Mouse (Mus musculus) layer of hippocampus, postnatal 36 days (tissue): Measurements from ENCODE around the gene Kazn. TPM values are rescaled to one million over a fixed set of nuclear protein-coding genes. Genes with fewer than 3 reads are reported as not detected.
A peak's percentile ranks its signal among the peaks of the same experiment; 100 is the strongest.

ENCODE experiments used
- DNase-seq, 2 experiments: peaks; one replicate each; pipeline ENCODE4 v3.0.0; 2022
- total RNA-seq, 2 experiments: library from RNA; stranded (reverse); gene quantifications; 2 replicates each; pipeline ENCODE4 v1.2.3; 2021

Kazn gene
- total RNA-seq, 2 experiments from 2014 or later, result 46.1 to 46.9 TPM

DNA sequence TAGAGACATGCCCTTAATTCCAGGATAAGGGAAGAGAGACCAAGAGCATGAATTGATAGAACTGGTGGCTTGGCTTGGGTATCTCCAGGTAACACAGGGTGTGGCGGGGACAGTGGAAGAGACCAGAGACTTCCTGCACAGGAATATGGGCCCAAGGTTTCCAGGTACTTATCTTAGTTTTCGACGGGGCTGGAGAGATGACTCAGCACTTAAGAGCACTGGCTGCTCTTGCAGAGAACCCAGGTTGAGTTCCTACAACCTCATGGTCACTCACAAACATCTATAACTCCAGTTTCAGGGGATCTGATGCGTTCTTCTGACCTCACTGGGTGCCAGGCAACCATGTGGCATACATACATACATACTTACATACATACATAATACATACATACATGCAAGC, 3.0 kb upstream of the Kazn start:
- DNase-seq, result no peak

DNA sequence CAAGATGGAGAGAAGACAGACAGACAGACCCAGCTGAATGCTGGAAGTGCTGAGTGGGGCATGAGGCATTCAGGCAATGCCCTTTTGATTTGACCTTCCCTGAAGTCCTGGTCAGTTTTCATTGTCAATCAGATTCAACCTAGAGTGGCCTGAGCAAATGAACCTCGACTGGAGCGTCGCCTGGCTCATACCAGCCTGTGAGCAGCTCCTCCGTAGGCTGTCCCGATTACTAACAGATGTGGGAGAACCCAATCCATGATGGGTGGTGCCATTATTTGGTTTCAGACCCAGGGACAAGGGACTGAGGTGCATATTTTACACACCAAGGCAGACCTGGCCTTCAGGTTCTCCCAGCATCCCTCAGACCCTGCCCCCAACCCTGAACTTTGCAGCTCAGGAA, 1.7 kb upstream of the Kazn start:
- DNase-seq, result no peak

- peak; percentile 49 to 52 for DNase-seq
Observed at GRCm38 (mm10) chr4:142238486-142239239, 538 bp downstream of the Kazn start.

- DNase-seq, result no peak
Observed at GRCm38 (mm10) chr4:142238041-142238440, 1.2 kb downstream of the Kazn start.

GRCm38 (mm10) chr4:142236681-142237080, 2.5 kb downstream of the Kazn start:
- no peak for DNase-seq

- DNase-seq, result no peak
Observed at GRCm38 (mm10) chr4:142235426-142235825, 3.8 kb downstream of the Kazn start.

- DNase-seq, result no peak
Observed at GRCm38 (mm10) chr4:142234828-142235227, 4.4 kb downstream of the Kazn start.

DNA sequence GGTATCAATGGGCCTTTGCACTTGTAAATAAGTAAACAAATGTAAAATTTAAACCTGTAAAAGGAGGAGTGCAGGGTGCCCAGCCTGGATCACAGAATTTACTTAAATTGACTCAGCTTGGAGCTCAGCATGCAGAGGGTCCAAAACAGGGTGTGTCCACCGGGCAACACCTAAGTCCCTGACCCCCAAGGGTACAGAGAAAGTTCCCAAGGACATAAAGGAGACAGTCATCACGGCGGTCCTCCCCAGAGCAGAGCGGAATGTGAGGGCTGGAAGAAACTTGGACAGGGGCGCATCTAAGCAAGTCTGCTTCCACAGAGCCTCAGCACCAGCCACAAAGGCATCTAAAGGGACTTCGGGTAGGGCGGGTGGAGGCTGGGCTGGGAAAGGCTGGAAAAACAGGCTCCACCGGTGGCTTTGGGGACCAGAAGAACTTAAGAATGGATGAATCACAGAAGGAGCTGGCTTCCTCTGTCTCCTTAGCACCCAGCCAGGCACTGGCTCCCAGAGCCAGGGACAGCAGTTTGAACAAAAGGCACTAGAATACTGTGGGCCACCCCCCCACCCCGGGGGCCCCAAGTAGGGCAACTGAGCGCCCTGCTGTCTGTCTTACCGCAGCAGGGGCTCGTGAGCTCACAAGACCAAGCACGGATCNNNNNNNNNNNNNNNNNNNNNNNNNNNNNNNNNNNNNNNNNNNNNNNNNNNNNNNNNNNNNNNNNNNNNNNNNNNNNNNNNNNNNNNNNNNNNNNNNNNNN, 10.2 kb downstream of the Kazn start:
- no peak for DNase-seq

GRCm38 (mm10) chr4:142223898-142224645, 15.1 kb downstream of the Kazn start:
- no peak for DNase-seq

DNA sequence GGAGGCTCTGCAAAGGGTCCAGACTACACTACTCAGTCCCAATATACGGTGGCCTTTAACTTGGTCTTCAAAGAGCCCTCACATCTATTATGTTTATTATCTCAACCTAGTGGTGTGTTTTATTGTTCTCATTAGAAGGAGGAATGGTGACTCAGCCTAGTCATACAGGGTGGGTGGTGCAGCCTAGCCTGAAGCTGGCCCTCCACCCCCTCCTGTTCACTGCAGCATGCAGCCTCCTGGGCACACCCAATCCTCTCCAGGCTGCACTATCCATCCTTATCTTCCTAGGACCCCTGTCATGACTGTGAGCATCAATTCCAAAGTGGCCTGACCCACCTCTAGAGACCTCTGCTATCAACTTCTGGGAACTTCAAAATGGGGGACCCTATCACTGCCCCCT, 16.8 kb downstream of the Kazn start:
- DNase-seq, result no peak

- no peak for DNase-seq
Observed at GRCm38 (mm10) chr4:142221757-142222072, 17.5 kb downstream of the Kazn start.

GRCm38 (mm10) chr4:142221025-142221756, 18.0 kb downstream of the Kazn start:
- no peak for DNase-seq

DNA sequence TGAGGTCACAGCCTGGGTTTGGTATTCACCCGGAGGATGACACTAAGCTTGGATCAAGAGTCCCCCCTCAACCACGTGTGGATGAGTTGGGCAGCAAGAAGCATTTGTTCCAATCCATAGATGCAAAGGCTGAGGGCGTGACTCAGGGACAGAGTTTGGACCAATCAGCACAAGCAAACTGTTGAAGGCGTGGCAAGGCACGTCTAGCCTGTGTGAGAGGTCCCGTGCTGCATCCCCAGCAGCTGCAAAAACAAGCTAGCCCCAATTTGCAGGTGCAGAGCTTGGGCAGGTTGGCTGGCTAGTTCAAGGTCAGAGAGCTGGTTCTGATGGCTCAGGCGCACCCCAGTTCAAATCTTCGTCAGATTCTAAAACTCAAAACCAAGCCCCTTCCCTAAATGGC, 20.2 kb downstream of the Kazn start:
- no peak for DNase-seq

GRCm38 (mm10) chr4:142217048-142217447, 22.2 kb downstream of the Kazn start:
- DNase-seq, result no peak

DNA sequence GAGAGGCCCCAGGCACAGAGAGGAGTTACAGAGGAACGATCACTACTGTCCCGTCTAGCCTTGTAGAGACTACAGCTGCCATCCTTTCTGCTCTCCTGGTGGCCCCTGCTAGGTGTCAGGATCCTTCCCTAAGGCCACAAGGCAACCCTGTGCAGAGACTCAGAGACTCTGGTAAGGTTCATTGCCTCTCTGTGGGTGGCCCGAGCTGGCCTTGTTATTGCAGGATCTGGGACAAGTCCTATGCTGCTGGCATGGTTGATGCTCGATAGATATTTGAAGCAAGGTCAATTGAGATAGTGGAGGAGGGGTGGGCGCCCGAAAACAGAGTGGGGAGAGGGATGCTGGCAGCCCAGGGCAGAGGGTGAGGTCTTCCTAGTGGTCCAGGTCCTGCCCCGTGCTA, 23.4 kb downstream of the Kazn start:
- DNase-seq, result no peak

GRCm38 (mm10) chr4:142214532-142214931, 24.7 kb downstream of the Kazn start:
- DNase-seq, result no peak

DNA sequence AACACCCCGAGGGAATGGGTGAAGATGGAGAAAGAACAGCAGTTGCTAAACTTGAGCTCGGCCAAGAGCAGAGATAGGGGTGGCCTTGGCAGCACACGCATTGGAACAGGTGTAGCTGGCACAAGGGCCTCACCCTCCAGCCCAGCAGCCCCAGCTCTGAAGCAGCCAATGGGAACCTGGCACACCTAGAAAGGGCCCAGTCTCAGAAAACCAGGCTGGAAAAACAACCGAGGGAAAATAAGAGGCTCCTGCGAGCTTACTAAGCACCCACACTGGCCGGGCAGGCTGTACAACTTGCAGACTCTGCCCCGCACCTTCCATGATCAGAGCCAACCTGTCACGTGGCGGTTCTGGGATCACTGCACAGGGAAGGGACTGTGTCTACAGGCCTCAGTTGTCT, 26.8 kb downstream of the Kazn start:
- no peak for DNase-seq

DNA sequence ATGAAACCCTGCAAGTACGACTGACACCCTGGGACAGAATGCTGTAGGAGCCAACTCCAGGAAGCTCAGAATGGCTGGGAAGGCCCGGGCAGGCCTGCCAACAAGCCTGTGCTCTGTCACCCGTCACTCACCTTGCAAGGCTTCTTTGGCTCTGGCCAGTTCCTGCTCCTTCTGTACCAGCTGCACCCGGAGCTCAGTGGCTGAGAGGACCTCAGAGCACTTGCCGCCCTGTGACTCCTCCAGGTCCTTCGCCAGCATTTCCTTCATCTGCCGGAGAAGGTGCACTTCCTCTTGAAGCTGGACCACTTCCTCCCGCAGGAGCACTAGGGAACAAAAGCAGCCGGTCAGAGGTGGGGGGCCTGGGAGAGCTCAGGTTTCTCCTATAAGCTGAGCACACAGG, 29.3 kb downstream of the Kazn start:
- DNase-seq, result no peak

DNA sequence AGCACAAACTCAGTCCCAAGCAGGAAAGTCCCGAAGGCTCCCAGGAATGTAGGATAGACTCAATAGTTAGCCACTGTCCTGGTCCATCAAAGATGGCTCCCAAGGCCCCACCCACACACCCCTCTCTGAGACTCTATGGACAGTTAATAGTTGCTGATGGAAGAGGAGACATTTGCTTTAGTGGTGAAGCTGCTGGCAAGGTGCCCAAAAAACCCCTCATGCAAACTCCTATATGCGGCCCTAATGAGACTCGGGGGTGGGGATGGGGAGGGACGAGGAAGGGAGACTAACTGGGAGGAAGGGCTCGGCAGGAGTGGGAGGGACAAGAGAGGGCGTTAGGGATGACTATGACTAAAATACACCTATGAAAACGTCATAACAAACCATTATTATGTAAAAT, 29.7 kb downstream of the Kazn start:
- DNase-seq, result no peak

DNA sequence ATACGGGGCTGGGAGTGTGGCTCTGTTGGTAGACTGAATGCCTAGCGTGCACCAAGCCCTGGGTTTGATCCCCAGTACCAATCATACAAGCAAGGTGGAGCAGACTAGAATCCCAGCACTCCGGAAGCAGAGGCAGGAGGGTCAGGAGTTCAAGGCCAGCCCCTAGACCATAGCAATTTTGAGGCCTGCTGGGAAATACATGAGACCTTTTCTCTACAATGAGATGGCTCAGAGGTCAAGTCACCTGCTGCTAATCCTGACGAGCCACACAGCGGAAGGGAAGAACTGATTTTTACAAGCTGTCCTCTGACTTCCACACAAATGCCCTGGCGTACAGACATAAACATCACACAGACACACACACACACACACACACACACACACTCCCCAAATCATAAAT, 33.5 kb downstream of the Kazn start:
- no peak for DNase-seq

- no peak for DNase-seq
Observed at GRCm38 (mm10) chr4:142196626-142197025, 42.6 kb downstream of the Kazn start.

DNA sequence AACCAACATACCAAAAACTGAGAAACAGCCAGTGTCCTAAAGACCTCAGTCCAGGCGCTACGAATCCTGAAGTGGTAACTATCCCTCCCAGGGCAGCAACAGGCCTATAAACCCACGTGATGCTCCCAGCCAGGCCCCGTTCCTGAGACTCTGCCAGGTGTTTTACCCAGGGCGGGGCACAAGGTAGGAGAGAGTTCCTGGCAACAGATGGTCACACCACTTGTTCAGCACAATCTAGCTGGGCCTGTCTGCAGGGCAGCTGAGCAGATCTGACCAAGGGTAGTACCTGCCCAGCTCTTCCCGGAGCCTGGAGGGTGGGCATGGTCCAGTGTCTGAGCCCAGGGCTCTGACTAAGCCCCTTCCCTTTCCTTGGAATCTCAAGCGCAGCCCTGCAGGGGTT, 45.4 kb downstream of the Kazn start:
- no peak for DNase-seq

DNA sequence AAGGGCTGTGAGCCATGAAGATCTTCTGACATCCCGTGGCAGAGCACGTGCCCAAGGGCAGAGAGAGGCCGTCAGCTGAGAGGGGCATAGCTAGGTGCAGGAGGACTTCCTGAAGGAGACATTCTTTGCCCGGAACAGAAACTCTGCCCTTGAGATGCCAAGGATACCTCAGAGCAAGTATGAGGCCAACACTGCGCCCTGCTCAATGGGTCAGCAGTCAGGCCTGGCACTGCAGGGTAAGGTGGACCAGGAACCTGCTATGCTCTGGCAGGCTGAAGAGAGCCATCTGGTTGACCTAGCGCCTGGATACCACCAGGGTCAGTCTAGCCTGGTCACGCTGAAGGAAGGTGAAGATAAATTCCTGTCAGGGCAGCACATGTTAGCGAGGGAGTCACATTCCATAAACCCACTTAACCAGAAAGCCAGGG, 46.0 kb downstream of the Kazn start:
- no peak for DNase-seq
